Mouse (Mus musculus): ENCODE data around the gene Olfr1262. TPM values are rescaled to one million over a fixed set of nuclear protein-coding genes. Genes with fewer than 3 reads are reported as not detected.

The Olfr1262 gene
- not detected in 2 replicates for polyA plus RNA-seq (2021; fragmentation: Nextera tagmentation)
- long read RNA-seq, experiment 1 = 0 reads
- long read RNA-seq, experiment 2 = 0 reads

DNA sequence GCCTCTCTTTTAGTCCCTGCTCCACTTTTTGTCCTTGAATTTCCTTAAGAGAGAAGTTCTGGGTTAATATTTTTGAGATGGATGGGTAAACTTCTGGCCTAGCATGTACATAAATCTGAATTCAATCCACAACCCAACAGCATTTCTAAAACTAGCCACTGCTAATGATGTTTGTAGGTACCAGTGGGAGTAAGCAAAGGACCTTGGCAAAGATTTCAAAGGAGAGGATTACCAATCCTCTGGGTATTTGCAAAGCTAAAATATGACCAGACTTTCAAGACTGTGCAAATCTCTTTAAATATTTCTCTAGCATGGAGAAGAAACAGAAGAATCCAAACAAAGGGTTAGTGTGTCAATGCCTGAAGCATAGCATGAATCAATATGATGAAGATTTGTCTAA lies at the start of gene Olfr1262:
TSS of gene Olfr1262 (plus strand) at position 301 of the 400 bp plus-strand sequence.

DNA sequence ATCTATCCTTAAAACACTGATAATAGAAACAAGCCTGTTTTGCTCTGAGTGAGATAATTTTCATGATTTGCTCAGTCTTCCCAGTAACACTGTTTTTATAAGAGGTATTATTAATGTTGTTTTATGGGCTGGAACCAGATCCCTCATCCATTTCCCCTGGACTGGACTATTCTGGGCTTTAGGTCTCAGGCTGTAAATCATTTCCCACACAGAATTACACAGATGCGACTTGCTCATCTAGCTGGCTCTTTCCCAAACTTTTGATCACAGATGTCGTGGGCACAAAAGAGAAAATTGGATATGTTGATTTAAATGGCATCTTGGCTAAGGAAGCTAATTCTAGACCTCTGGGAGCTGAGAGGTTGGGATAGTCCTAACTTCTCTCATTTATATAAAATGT lies 25.8 kb upstream of the Olfr1262 start, which contains the start of gene Olfr1260:
TSS of gene Olfr1260 (plus strand) at position 157 of the 400 bp plus-strand sequence.

DNA sequence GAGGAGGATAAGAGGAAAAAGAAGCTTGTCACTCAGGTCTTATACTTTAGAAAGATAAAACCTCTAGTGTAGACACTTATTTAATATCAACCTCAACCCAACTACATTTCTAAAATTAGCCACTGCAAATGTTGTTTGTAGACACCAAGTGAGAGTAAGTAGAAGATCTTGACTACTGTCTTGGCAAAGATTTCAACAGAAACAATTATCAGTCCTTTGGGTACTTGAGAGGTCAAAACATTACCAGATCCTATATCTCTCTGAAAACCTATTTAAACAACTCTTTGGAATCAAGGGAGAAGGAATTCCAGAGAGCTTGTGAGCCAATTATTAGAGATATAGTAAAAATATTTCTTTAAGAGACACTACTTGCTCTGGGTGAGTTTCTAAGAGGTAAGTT lies 9.0 kb upstream of the Olfr1262 start, which contains the start of gene Olfr1261:
TSS of gene Olfr1261 (plus strand) at position 301 of the 400 bp plus-strand sequence.

DNA sequence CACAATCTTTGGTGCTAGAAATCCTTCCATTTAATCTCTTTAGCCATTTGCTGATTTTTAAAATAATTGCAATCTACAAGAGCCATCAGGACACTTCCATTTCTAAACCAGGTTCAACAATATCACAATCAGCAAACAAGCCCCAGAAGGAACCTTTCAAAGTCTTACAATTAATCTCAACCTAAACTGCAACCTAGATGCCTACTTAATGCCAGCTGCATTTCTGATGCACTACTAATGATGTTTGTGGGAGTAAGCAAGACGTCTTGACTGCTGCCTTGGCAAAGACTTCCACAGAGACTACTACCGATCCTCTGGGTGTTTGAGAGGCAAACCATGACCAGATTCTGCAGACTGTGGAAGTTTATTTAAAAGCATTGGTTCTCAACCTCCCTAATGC lies 11.9 kb downstream of the Olfr1262 start, which contains the start of gene Olfr1263:
TSS of gene Olfr1263 (plus strand) at position 301 of the 400 bp plus-strand sequence.

DNA sequence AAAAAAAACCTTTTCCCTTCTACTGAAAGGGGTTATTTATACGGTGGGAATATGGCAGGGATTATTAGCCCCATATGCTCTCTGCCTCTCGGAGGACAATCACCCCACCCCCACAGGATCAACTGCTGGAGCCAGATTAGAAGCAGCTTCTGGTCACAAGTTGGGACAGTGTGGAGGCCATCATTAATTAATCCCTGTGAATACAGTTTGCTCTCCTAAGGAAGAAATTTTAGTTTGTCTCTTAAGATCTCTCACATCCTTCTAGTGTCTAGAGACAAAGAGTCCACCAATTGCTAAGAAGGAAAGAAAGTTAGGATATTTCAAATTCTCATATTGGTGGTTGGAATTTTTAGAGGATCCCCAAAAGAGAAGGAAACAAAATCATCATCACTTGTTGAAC lies 25.5 kb downstream of the Olfr1262 start, which contains the start of gene Olfr1264:
TSS of gene Olfr1264 (minus strand) at position 101 of the 400 bp plus-strand sequence.

DNA sequence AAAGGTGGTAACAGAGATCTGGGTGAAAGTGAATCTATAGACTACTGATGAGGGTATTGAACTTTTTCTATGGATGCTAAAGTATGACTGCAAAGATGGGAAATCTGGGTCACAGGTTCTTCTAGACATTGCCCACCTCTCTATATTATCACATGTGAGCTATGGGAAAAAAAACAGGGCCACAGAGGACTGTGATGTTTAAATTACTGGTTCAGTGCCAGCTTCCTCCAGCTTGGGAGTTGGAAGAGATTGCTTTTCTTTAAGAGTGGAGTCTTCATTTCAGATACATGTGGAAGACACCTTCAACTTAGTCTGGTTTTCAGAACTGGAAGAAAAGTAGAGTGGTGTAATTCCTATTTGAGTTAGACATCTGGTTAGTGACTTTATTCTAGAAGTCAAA lies 35.1 kb downstream of the Olfr1262 start, which contains the start of gene Olfr1265:
TSS of gene Olfr1265 (plus strand) at position 301 of the 400 bp plus-strand sequence.

Other genes with a start within 250 kb of the Olfr1262 start
- gene Olfr1253, start 243.1 kb upstream of the Olfr1262 start, polyA plus RNA-seq (2021; fragmentation: Nextera tagmentation) = not detected in 2 replicates
- gene Olfr1254, start 206.5 kb upstream of the Olfr1262 start, polyA plus RNA-seq (2021; fragmentation: Nextera tagmentation) = not detected in 2 replicates
- not detected in 2 replicates for gene Olfr1255, start 188.1 kb upstream of the Olfr1262 start, polyA plus RNA-seq (2021; fragmentation: Nextera tagmentation)
- gene Olfr1256, start 158.6 kb upstream of the Olfr1262 start, polyA plus RNA-seq (2021; fragmentation: Nextera tagmentation) = not detected in 2 replicates
- gene Olfr48, start 151.9 kb upstream of the Olfr1262 start, polyA plus RNA-seq (2021; fragmentation: Nextera tagmentation) = not detected in 2 replicates
- not detected in 2 replicates for gene Olfr1257, start 121.7 kb upstream of the Olfr1262 start, polyA plus RNA-seq (2021; fragmentation: Nextera tagmentation)
- gene Olfr1258, start 72.8 kb upstream of the Olfr1262 start, polyA plus RNA-seq (2021; fragmentation: Nextera tagmentation) = not detected in 2 replicates
- not detected in 2 replicates for gene Olfr1259, start 51.5 kb upstream of the Olfr1262 start, polyA plus RNA-seq (2021; fragmentation: Nextera tagmentation)
- gene Olfr1260, start 25.8 kb upstream of the Olfr1262 start, polyA plus RNA-seq (2021; fragmentation: Nextera tagmentation) = not detected in 2 replicates
- not detected in 2 replicates for gene Olfr1261, start 8.9 kb upstream of the Olfr1262 start, polyA plus RNA-seq (2021; fragmentation: Nextera tagmentation)
- not detected in 2 replicates for gene Olfr1263, start 12.0 kb downstream of the Olfr1262 start, polyA plus RNA-seq (2021; fragmentation: Nextera tagmentation)
- not detected in 2 replicates for gene Olfr1264, start 25.4 kb downstream of the Olfr1262 start, polyA plus RNA-seq (2021; fragmentation: Nextera tagmentation)
- gene Olfr1265, start 35.2 kb downstream of the Olfr1262 start, polyA plus RNA-seq (2021; fragmentation: Nextera tagmentation) = not detected in 2 replicates
- gene Olfr140, start 63.4 kb downstream of the Olfr1262 start, polyA plus RNA-seq (2021; fragmentation: Nextera tagmentation) = not detected in 2 replicates
- not detected in 2 replicates for gene Olfr1269, start 121.3 kb downstream of the Olfr1262 start, polyA plus RNA-seq (2021; fragmentation: Nextera tagmentation)
- gene Olfr32, start 142.2 kb downstream of the Olfr1262 start, polyA plus RNA-seq (2021; fragmentation: Nextera tagmentation) = not detected in 2 replicates
- not detected in 2 replicates for gene Olfr1270, start 152.9 kb downstream of the Olfr1262 start, polyA plus RNA-seq (2021; fragmentation: Nextera tagmentation)
- gene Olfr1506, start 224.3 kb downstream of the Olfr1262 start, polyA plus RNA-seq (2021; fragmentation: Nextera tagmentation) = not detected in 2 replicates

All from layer of hippocampus, adult 6 months (tissue).